Mouse (Mus musculus): ENCODE results near the gene Smurf1. TPM values are rescaled to one million over a fixed set of nuclear protein-coding genes. Genes with fewer than 3 reads are reported as not detected.

The Smurf1 gene
- total and polyA plus RNA-seq, 2 experiments from 2014 or later = 9.1 to 29.9 TPM

DNA sequence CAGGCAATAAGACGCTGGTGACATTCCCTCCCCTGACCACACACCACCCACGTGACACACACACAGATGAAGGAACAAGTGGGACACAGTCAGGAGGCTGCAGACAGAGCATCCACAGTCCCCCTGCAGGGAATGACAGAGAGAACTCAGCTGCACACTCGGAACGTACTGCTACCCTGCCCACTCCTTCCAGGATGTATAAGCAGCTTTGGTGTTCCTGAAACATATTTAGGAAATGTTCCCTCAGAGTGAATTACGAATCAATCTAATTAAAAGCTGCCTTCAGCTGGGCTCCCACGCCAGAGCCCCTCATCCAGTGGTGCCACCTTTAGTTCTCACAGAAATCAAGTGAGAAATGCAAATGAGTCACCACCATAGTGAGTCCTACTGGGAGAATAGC is 42.3 kb downstream of the Smurf1 start:
- 46% methylated on average over 6 of the region's 6 CpGs for WGBS
- H3K27me3 ChIP-seq (ENCODE audit: control insufficient read depth, insufficient read depth, low read length) = no peaks in the 10 kb centered on the region
- H3K4me3 ChIP-seq (ENCODE audit: low read depth, low read length) = no peak overlapping the region
- no peak for DNase-seq (ENCODE audit: low spot score)
- TF ChIP-seq EP300 (IDR thresholded peaks at IDR 0.05; ENCODE audit: low read depth) = no peak
- TF ChIP-seq CTCF (IDR thresholded peaks at IDR 0.05; ENCODE audit: low read depth) = no peak
- H3K4me1 ChIP-seq (ENCODE audit: control insufficient read depth, insufficient read depth) = peaks cover 23% of the 10 kb centered on the region
- no peak overlapping the region for H3K9ac ChIP-seq (replicated peaks; ENCODE audit: low read depth, low read length)
- no peaks in the 10 kb centered on the region for H3K36me3 ChIP-seq (replicated peaks; ENCODE audit: control insufficient read depth, insufficient read depth, low read length)
- H3K4me2 ChIP-seq (ENCODE audit: low read depth, low read length) = no peak overlapping the region
- ATAC-seq (ENCODE audit: insufficient read depth, low read depth) = no peak
- H3K9me3 ChIP-seq (replicated peaks; ENCODE audit: control insufficient read depth, low read length) = no peaks in the 10 kb centered on the region
- H3K27ac ChIP-seq (ENCODE audit: low read depth) = no peak overlapping the region

GRCm38 (mm10) chr5:144919790-144920189 is 45.9 kb downstream of the Smurf1 start:
- TF ChIP-seq CTCF (IDR thresholded peaks at IDR 0.05; ENCODE audit: low read depth) (no peak), EP300 (IDR thresholded peaks at IDR 0.05; ENCODE audit: low read depth) (no peak)
- Histone ChIP-seq H3K27me3 (ENCODE audit: control insufficient read depth, insufficient read depth, low read length) (no peaks in the 10 kb centered on the region), H3K4me3 (ENCODE audit: low read depth, low read length) (no peak overlapping the region), H3K36me3 (replicated peaks; ENCODE audit: control insufficient read depth, insufficient read depth, low read length) (no peaks in the 10 kb centered on the region), H3K9ac (replicated peaks; ENCODE audit: low read depth, low read length) (no peak overlapping the region), H3K9me3 (replicated peaks; ENCODE audit: control insufficient read depth, low read length) (no peaks in the 10 kb centered on the region), H3K4me1 (ENCODE audit: control insufficient read depth, insufficient read depth) (peaks cover 38% of the 10 kb centered on the region), H3K4me2 (ENCODE audit: low read depth, low read length) (no peak overlapping the region), H3K27ac (ENCODE audit: low read depth) (no peak overlapping the region)
- no peak for ATAC-seq (ENCODE audit: insufficient read depth, low read depth)
- WGBS = 86% methylated on average over 8 of the region's 8 CpGs
- no peak for DNase-seq (ENCODE audit: low spot score)

DNA sequence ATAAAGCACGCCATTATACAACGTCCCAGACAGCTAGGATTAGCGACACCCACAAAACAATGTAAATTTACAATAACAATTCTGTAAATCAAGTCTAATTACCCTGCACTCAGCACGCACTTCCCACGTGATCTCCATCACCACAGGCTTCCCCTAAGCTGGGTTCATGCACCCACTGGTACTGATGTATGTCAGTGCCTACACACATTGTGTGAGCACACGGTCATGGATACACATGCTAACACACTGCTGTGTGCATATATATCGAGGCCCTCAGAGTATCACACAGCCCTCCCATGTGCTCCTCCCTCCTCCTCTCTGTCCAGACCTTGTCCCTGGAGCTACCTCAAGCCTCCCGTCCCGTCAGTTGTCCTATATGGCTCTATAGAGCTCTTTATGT is 46.5 kb downstream of the Smurf1 start:
- Histone ChIP-seq H3K9me3 (replicated peaks; ENCODE audit: control insufficient read depth, low read length) (no peaks in the 10 kb centered on the region), H3K9ac (replicated peaks; ENCODE audit: low read depth, low read length) (no peak overlapping the region), H3K27me3 (ENCODE audit: control insufficient read depth, insufficient read depth, low read length) (no peaks in the 10 kb centered on the region), H3K4me3 (ENCODE audit: low read depth, low read length) (no peak overlapping the region), H3K36me3 (replicated peaks; ENCODE audit: control insufficient read depth, insufficient read depth, low read length) (no peaks in the 10 kb centered on the region), H3K27ac (ENCODE audit: low read depth) (no peak overlapping the region), H3K4me1 (ENCODE audit: control insufficient read depth, insufficient read depth) (peaks cover 44% of the 10 kb centered on the region), H3K4me2 (ENCODE audit: low read depth, low read length) (no peak overlapping the region)
- DNase-seq (ENCODE audit: low spot score) (no peak), ATAC-seq (ENCODE audit: insufficient read depth, low read depth) (no peak)
- WGBS = 86% methylated on average over 9 of the region's 9 CpGs
- TF ChIP-seq CTCF (IDR thresholded peaks at IDR 0.05; ENCODE audit: low read depth) (no peak), EP300 (IDR thresholded peaks at IDR 0.05; ENCODE audit: low read depth) (no peak)

DNA sequence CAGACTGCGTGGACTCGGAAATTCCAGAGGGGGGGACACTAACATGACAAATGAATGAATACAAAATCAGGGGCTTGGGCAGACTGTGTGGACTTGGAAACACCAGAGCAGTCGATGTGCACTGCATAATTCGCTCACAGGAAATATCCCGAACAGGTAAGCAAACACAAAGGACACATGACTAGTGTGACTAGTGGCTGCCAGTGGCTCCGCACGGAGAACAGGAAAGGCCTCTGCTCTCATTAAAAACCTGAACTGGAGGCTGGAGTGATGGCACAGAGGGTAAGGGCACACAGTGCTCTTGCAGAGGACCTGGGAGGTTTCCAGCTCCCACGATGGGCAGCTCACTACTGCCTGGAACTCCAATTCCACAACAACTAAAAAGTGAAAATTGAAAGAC is 47.4 kb downstream of the Smurf1 start:
- ATAC-seq (ENCODE audit: insufficient read depth, low read depth) = no peak
- peaks cover 52% of the 10 kb centered on the region for H3K4me1 ChIP-seq (ENCODE audit: control insufficient read depth, insufficient read depth)
- 76% methylated on average over 8 of the region's 8 CpGs for WGBS
- TF ChIP-seq CTCF (IDR thresholded peaks at IDR 0.05; ENCODE audit: low read depth) (no peak), EP300 (IDR thresholded peaks at IDR 0.05; ENCODE audit: low read depth) (no peak)
- H3K36me3 ChIP-seq (replicated peaks; ENCODE audit: control insufficient read depth, insufficient read depth, low read length) = no peaks in the 10 kb centered on the region
- H3K4me3 ChIP-seq (ENCODE audit: low read depth, low read length) = no peak overlapping the region
- H3K4me2 ChIP-seq (ENCODE audit: low read depth, low read length) = no peak overlapping the region
- no peak overlapping the region for H3K27ac ChIP-seq (ENCODE audit: low read depth)
- no peak overlapping the region for H3K9ac ChIP-seq (replicated peaks; ENCODE audit: low read depth, low read length)
- no peaks in the 10 kb centered on the region for H3K27me3 ChIP-seq (ENCODE audit: control insufficient read depth, insufficient read depth, low read length)
- no peaks in the 10 kb centered on the region for H3K9me3 ChIP-seq (replicated peaks; ENCODE audit: control insufficient read depth, low read length)
- DNase-seq (ENCODE audit: low spot score) = no peak

- no peak for DNase-seq (ENCODE audit: low spot score)
- no peaks in the 10 kb centered on the region for H3K27me3 ChIP-seq (ENCODE audit: control insufficient read depth, insufficient read depth, low read length)
- H3K4me3 ChIP-seq (ENCODE audit: low read depth, low read length) = no peak overlapping the region
- no peaks in the 10 kb centered on the region for H3K36me3 ChIP-seq (replicated peaks; ENCODE audit: control insufficient read depth, insufficient read depth, low read length)
- TF ChIP-seq EP300 (IDR thresholded peaks at IDR 0.05; ENCODE audit: low read depth) (no peak), CTCF (IDR thresholded peaks at IDR 0.05; ENCODE audit: low read depth) (no peak)
- no peak for ATAC-seq (ENCODE audit: insufficient read depth, low read depth)
- H3K9me3 ChIP-seq (replicated peaks; ENCODE audit: control insufficient read depth, low read length) = no peaks in the 10 kb centered on the region
- H3K4me1 ChIP-seq (ENCODE audit: control insufficient read depth, insufficient read depth) = peaks cover 51% of the 10 kb centered on the region
- no peak overlapping the region for H3K4me2 ChIP-seq (ENCODE audit: low read depth, low read length)
- 90% methylated on average over 6 of the region's 6 CpGs for WGBS
- no peak overlapping the region for H3K9ac ChIP-seq (replicated peaks; ENCODE audit: low read depth, low read length)
- H3K27ac ChIP-seq (ENCODE audit: low read depth) = no peak overlapping the region
Measured at GRCm38 (mm10) chr5:144917172-144917571, 48.5 kb downstream of the Smurf1 start.

DNA sequence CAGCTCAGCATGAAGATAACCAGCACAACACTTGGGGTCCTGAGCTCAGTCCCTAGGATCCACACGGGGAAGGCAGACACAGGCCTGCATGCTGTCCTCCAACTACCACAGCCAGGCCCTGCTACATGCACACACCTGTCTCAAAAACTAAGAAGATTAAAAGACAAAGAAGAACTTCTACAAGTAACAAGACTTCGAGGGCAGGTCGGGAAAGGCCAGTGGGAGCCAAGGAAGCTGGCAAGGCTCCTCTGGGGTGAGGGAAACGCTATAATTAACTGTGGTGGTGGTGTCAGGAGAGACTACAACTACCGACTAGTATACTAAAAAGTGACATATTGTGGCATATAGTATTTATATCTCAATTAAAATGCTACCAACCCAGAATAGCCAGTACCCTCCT is 49.8 kb downstream of the Smurf1 start:
- Histone ChIP-seq H3K9ac (replicated peaks; ENCODE audit: low read depth, low read length) (no peak overlapping the region), H3K4me2 (ENCODE audit: low read depth, low read length) (no peak overlapping the region), H3K4me3 (ENCODE audit: low read depth, low read length) (no peak overlapping the region), H3K27me3 (ENCODE audit: control insufficient read depth, insufficient read depth, low read length) (no peaks in the 10 kb centered on the region), H3K4me1 (ENCODE audit: control insufficient read depth, insufficient read depth) (peaks cover 46% of the 10 kb centered on the region), H3K27ac (ENCODE audit: low read depth) (no peak overlapping the region), H3K36me3 (replicated peaks; ENCODE audit: control insufficient read depth, insufficient read depth, low read length) (no peaks in the 10 kb centered on the region), H3K9me3 (replicated peaks; ENCODE audit: control insufficient read depth, low read length) (no peaks in the 10 kb centered on the region)
- TF ChIP-seq EP300 (IDR thresholded peaks at IDR 0.05; ENCODE audit: low read depth) = no peak
- TF ChIP-seq CTCF (IDR thresholded peaks at IDR 0.05; ENCODE audit: low read depth) = no peak
- 29% methylated on average over 5 of the region's 5 CpGs for WGBS
- DNase-seq (ENCODE audit: low spot score) (no peak), ATAC-seq (ENCODE audit: insufficient read depth, low read depth) (no peak)
